Mouse (Mus musculus): ENCODE data around the gene Zfp738.
A peak's percentile ranks its signal among the peaks of the same experiment; 100 is the strongest.
"Not testable (repeated sequence)": the region's sequence is repeated elsewhere in the genome, so short reads cannot be mapped to it uniquely, and the experiment has no call there.

Zfp738 gene

GRCm38 (mm10) chr13:67686971-67687370, at the start of gene Zfp738:
TSS of gene Zfp738 (minus strand) at chr13:67687071.
- no peak for DNase-seq (ENCODE audit: low spot score)

GRCm38 (mm10) chr13:67734391-67734790, 47.5 kb upstream of the Zfp738 start:
- DNase-seq (ENCODE audit: low spot score), result not testable (repeated sequence)

- DNase-seq (ENCODE audit: low spot score), result not testable (repeated sequence)
Measured at GRCm38 (mm10) chr13:67729441-67729840, 42.6 kb upstream of the Zfp738 start.

GRCm38 (mm10) chr13:67728641-67729318, 41.9 kb upstream of the Zfp738 start, which contains the start of gene Zfp65:
TSS of gene Zfp65 (minus strand) at chr13:67729173.
- peak; percentile 36 for DNase-seq (ENCODE audit: low spot score)

GRCm38 (mm10) chr13:67728106-67728505, 41.2 kb upstream of the Zfp738 start:
- no peak for DNase-seq (ENCODE audit: low spot score)

GRCm38 (mm10) chr13:67725331-67725730, 38.5 kb upstream of the Zfp738 start:
- DNase-seq (ENCODE audit: low spot score), result not testable (repeated sequence)

DNA sequence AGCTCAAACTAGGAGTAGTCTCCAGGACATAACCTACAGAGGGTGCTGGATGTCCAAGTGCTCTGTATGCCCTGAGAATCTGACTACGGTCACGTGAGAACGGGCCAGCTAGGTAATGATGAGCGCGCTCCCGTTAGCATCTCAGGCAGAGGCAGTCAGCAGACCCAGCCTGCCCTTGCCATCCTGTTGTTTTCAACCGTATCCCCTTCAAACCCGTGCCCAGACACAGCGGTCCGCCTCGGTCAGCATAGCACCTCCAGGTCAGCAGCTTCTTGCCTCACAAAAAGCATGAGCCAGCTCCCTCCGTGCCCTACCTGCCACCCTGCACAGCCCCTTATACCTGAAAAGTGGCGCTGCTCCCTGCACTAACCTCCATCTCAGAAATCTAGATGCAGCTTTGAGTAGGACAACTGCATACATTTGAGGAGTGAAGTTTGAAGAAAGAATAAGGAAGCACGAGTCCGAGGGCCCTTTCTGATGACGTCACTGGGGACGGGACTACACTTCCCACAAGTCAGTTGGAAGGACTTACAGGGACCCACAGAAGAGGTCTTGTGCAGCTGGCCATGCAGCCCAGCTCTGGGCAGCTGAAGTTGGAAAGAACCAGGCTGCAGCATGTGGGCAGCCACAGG, 37.1 kb upstream of the Zfp738 start:
- DNase-seq (ENCODE audit: low spot score), result peak; percentile 83

GRCm38 (mm10) chr13:67683841-67684240, 3.0 kb downstream of the Zfp738 start:
- DNase-seq (ENCODE audit: low spot score), result not testable (repeated sequence)

- peak; percentile 81 for DNase-seq (ENCODE audit: low spot score)
Measured at GRCm38 (mm10) chr13:67682959-67683735, 3.7 kb downstream of the Zfp738 start.

- no peak for DNase-seq (ENCODE audit: low spot score)
Measured at GRCm38 (mm10) chr13:67674902-67675301, 12.0 kb downstream of the Zfp738 start.

DNA sequence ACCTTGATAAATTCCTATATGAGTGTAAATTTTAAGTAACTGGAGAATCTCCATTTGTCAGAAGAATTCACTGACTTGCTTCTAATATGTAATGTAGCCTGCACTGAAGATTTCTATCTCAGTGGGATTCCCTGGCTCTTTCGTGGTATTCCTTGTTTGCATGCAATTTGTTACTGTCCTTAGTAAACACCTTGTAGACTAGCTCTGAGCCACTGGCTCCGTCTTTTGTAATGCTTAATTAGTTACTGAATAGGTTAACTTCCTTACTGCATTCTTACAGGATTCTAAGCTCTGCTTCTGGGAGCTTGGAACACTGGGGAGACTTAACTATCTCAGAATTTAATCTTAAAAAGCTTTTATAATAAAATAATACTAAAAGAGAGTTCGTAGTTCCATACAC, 34.4 kb downstream of the Zfp738 start:
- no peak for DNase-seq (ENCODE audit: low spot score)

DNA sequence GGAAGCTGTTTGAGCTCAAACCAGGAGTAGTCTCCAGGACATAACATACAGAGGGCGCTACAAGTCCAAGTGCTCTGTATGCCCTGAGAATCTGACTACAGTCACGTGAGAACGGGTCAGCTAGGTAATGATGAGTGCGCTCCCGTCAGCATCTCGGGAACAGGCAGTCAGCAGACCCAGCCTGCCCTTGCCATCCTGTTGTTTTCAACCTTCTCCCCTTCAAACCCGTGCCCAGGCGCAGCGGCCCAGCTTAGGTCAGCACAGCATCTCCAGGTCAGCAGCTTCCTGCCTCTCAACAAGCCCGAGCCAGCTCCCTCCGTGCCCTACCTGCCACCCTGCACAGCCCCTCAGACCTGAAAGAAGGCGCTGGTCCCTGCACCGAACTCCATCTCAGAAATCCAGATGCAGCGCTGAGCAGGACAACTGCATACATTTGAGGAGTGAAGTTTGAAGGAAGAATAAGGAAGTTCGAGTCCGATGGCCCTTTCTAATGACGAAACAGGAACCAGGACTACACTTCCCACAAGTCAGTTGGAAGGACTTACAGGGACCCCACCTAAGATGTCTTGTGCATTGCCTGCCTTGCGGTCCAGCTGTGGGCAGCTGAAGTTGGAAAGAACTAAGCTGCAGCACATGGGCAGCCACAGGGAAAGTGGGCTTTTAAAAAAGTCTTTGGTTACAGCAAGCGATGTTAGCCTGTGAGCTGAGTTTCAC, 49.4 kb downstream of the Zfp738 start, which contains the start of the genes Gm49345 and Zfp729a:
Gene Gm49345 (minus strand): TSS at position 476 of the 714 bp plus-strand sequence.
Gene Zfp729a (minus strand): TSS at position 498 of the 714 bp plus-strand sequence.
- peak; percentile 82 for DNase-seq (ENCODE audit: low spot score)

DNA sequence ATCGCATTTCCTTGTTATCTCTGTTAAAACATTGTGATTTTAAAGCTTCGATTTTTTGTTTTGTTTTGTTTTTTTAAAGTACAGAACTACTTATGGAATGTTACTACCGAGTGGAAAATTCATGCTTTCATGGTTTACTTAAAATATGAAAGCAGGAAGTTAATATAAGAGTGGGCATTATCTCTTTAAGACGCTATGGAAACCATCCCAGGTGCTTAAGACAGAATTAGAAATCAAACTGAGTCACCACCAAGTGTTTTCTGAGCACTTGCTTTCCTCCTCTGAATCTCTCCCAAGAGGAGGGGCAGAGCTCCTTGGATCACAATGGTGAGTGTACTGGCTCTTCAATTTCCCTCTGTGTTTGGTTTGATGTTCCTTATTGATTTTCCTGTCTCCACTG, 76.8 kb downstream of the Zfp738 start:
- DNase-seq (ENCODE audit: low spot score), result no peak

- DNase-seq (ENCODE audit: low spot score), result peak; percentile 75
Measured at GRCm38 (mm10) chr13:67609066-67609876, 77.6 kb downstream of the Zfp738 start, which contains the start of gene Zfp729b. TSS of gene Zfp729b (minus strand) at chr13:67609707.

Measured in ovary, adult 18-20 months (tissue).